Mouse (Mus musculus) lung, postnatal 4 days (tissue): ENCODE measurements around the gene Aldh5a1.

Experiments used
- DNase-seq, 2 experiments: peaks; one replicate each; pipeline ENCODE4 v3.0.0; 2021

Gene Aldh5a1

GRCm38 (mm10) chr13:24930591-24930990, 6.9 kb downstream of the Aldh5a1 start:
- DNase-seq = no peak

- DNase-seq = peak in 1 of 2 experiments; percentile 37
These were observed 13.5 kb downstream of the Aldh5a1 start for GRCm38 (mm10) chr13:24923991-24924390.

- DNase-seq = peak in 1 of 2 experiments; percentile 29
These were observed 16.2 kb downstream of the Aldh5a1 start for GRCm38 (mm10) chr13:24921281-24921680.

- DNase-seq = peak in 1 of 2 experiments; percentile 68
These were observed 17.0 kb downstream of the Aldh5a1 start for GRCm38 (mm10) chr13:24920333-24920977.

GRCm38 (mm10) chr13:24915831-24916230, 21.6 kb downstream of the Aldh5a1 start:
- no peak for DNase-seq

GRCm38 (mm10) chr13:24914915-24915314, 22.5 kb downstream of the Aldh5a1 start:
- DNase-seq = no peak

GRCm38 (mm10) chr13:24913576-24913975, 23.9 kb downstream of the Aldh5a1 start:
- no peak for DNase-seq

- no peak for DNase-seq
These were observed 28.3 kb downstream of the Aldh5a1 start for GRCm38 (mm10) chr13:24909112-24909511.

- DNase-seq = no peak
These were observed 30.5 kb downstream of the Aldh5a1 start for GRCm38 (mm10) chr13:24906831-24907570.

GRCm38 (mm10) chr13:24905422-24905821, 32.0 kb downstream of the Aldh5a1 start:
- DNase-seq = no peak

- no peak for DNase-seq
These were observed 34.0 kb downstream of the Aldh5a1 start for GRCm38 (mm10) chr13:24903412-24903811.

- DNase-seq = no peak
These were observed 35.5 kb downstream of the Aldh5a1 start for GRCm38 (mm10) chr13:24901916-24902315.

GRCm38 (mm10) chr13:24893880-24894279, 43.6 kb downstream of the Aldh5a1 start:
- DNase-seq = no peak

GRCm38 (mm10) chr13:24892516-24892915, 44.9 kb downstream of the Aldh5a1 start:
- no peak for DNase-seq

GRCm38 (mm10) chr13:24889554-24889953, 47.9 kb downstream of the Aldh5a1 start:
- no peak for DNase-seq

- peak in 1 of 2 experiments; percentile 35 for DNase-seq
These were observed 55.0 kb downstream of the Aldh5a1 start for GRCm38 (mm10) chr13:24882411-24882810.

- no peak for DNase-seq
These were observed 56.8 kb downstream of the Aldh5a1 start for GRCm38 (mm10) chr13:24880704-24881103.

- DNase-seq = no peak
These were observed 57.3 kb downstream of the Aldh5a1 start for GRCm38 (mm10) chr13:24880208-24880607.

GRCm38 (mm10) chr13:24879359-24880040, 58.0 kb downstream of the Aldh5a1 start:
- DNase-seq = no peak

- DNase-seq = no peak
These were observed 69.2 kb downstream of the Aldh5a1 start for GRCm38 (mm10) chr13:24868233-24868632.

GRCm38 (mm10) chr13:24867789-24868188, 69.7 kb downstream of the Aldh5a1 start:
- no peak for DNase-seq

GRCm38 (mm10) chr13:24866430-24867402, 70.7 kb downstream of the Aldh5a1 start:
- DNase-seq = no peak
